Mouse (Mus musculus) lung, postnatal 25 days (tissue): ENCODE measurements around the gene Zscan4f.
"Not testable (repeated sequence)": the region's sequence is repeated elsewhere in the genome, so short reads cannot be mapped to it uniquely, and the experiment has no call there.

Source experiments
- DNase-seq: peaks from one replicate; pipeline ENCODE4 v3.0.0; 2022; ENCODE audit warnings: low spot score

Gene Zscan4f

DNA sequence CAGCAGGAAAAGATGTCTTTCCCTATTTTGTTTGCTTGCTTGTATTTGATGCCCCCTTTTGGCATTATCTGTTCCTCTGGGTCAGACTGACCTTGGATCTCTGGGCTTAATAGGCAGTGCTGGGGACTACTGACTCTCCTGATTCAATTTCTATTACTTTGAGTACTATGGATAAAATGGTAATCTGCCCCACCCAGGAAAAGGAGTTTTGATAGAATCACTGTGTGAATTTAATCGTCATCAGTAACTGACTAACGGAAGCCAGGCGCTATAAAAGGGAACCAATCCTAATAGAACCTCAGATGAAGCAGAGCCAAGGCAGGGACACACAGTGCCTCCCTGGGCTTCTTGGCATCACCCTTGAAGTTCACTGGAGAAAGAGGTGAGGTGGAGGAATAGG, at the start of gene Zscan4f:
Gene Zscan4f (plus strand): TSS at position 301 of the 400 bp plus-strand sequence.
- not testable (repeated sequence) for DNase-seq

DNA sequence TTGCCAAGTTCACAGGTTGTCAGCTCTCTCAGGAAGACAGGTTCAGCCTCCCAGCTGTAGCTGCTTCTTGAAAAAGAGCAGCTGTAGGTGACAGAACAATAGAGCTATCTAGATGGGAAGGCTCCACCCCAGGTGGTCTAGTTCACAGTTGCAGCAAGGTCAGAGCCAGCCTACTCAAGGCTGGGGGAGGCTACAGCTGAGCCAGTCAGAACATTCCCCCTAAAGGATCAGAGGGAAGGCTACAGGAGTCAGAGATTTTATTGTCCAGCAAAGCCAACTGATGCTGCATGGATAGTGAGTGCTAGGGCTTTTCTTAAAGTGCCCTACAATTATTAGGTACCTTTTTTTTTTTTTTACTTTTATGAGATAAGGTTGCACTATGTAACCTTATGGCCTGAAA, 13.1 kb upstream of the Zscan4f start:
- not testable (repeated sequence) for DNase-seq
